Mouse (Mus musculus): ENCODE data around the gene Ntan1.

DNA sequence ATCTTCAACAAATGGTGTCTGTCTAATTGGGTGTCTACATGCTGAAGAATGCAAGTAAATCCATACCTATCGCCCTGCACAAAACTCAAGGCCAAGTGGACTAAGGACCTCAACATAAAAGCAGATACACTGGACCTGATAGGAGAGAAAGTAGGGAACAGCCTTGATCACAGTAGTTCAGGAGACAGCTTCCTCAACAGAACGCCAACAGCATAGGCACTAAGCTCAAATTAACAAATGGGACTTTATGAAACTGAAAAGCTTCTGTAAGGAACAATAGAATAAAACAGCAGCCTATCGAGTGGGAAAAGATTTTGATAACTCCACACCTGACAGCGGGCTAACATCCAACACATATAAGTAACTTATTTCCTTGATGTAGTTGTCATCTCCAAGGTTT lies 32.8 kb downstream of the Ntan1 start:
- no peak for TF ChIP-seq GATA1 (IDR thresholded peaks at IDR 0.05; ENCODE audit: borderline replicate concordance, low read length)
- no peak for TF ChIP-seq FLI1 (IDR thresholded peaks at IDR 0.05; ENCODE audit: low read length)
